Mouse (Mus musculus) heart, adult 9 months (tissue): ENCODE measurements at regions not wholly inside any gene's neighbourhood (a gene's known extent, or its start where the extent isn't known, plus 50 kb on each side); places are given as distances from the start of the nearest gene placed in this dataset.
"Not testable (repeated sequence)": the region's sequence is repeated elsewhere in the genome, so short reads cannot be mapped to it uniquely, and the experiment has no call there.

Experiments
- DNase-seq, 2 experiments: peaks; one replicate each; pipeline ENCODE4 v3.0.0; 2022; ENCODE audit warnings: low spot score in 2 of 2

GRCm38 (mm10) chr13:42000966-42001365, 50.9 kb upstream of the Hivep1 start:
- no peak for DNase-seq

GRCm38 (mm10) chr13:41997883-41998282, 53.9 kb upstream of the Hivep1 start:
- DNase-seq, result no peak

- peak; percentile 35 to 44 for DNase-seq
These were observed 57.7 kb upstream of the Hivep1 start for GRCm38 (mm10) chr13:41994126-41994525.

GRCm38 (mm10) chr13:41975918-41976317, 75.9 kb upstream of the Hivep1 start:
- DNase-seq, result no peak

GRCm38 (mm10) chr13:41962915-41963314, 88.9 kb upstream of the Hivep1 start:
- no peak for DNase-seq

GRCm38 (mm10) chr13:41960960-41961359, 90.9 kb upstream of the Hivep1 start:
- not testable (repeated sequence) for DNase-seq

GRCm38 (mm10) chr13:41957932-41958331, 93.9 kb upstream of the Hivep1 start:
- DNase-seq, result peak; percentile 65 to 71

- no peak for DNase-seq
These were observed 95.9 kb upstream of the Hivep1 start for GRCm38 (mm10) chr13:41955884-41956283.

- DNase-seq, result no peak
These were observed 96.6 kb upstream of the Hivep1 start for GRCm38 (mm10) chr13:41955198-41955597.

GRCm38 (mm10) chr13:41952453-41952852, 99.4 kb upstream of the Hivep1 start:
- DNase-seq, result peak; percentile 42 to 66

- DNase-seq, result no peak
These were observed 100.8 kb upstream of the Adtrp start for GRCm38 (mm10) chr13:41948241-41948640.

- no peak for DNase-seq
These were observed 85.0 kb upstream of the Adtrp start for GRCm38 (mm10) chr13:41932313-41933100.

GRCm38 (mm10) chr13:41929768-41930167, 82.3 kb upstream of the Adtrp start:
- DNase-seq, result no peak

- not testable (repeated sequence) for DNase-seq
These were observed 78.4 kb upstream of the Adtrp start for GRCm38 (mm10) chr13:41925851-41926250.

GRCm38 (mm10) chr13:41925211-41925610, 77.7 kb upstream of the Adtrp start:
- DNase-seq, result no peak

- no peak for DNase-seq
These were observed 73.7 kb upstream of the Adtrp start for GRCm38 (mm10) chr13:41921178-41921577.

- no peak for DNase-seq
These were observed 71.0 kb upstream of the Adtrp start for GRCm38 (mm10) chr13:41918525-41918924.

GRCm38 (mm10) chr13:41915816-41916215, 68.3 kb upstream of the Adtrp start:
- not testable (repeated sequence) for DNase-seq

- DNase-seq, result peak; percentile 41 to 45
These were observed 63.3 kb upstream of the Adtrp start for GRCm38 (mm10) chr13:41910736-41911135.

- peak; percentile 30 to 55 for DNase-seq
These were observed 62.8 kb upstream of the Adtrp start for GRCm38 (mm10) chr13:41910236-41910635.

- DNase-seq, result no peak
These were observed 59.5 kb upstream of the Adtrp start for GRCm38 (mm10) chr13:41907027-41907426.

- no peak for DNase-seq
These were observed 55.8 kb upstream of the Adtrp start for GRCm38 (mm10) chr13:41903286-41903685.

- DNase-seq, result no peak
These were observed 52.5 kb upstream of the Adtrp start for GRCm38 (mm10) chr13:41899837-41900463.
